Mouse (Mus musculus) embryonic facial prominence, embryonic 13.5 days (tissue): ENCODE measurements around the gene Vmn1r85. TPM values are rescaled to one million over a fixed set of nuclear protein-coding genes. Genes with fewer than 3 reads are reported as not detected.
A peak's percentile ranks its signal among the peaks of the same experiment; 100 is the strongest.

Experiments used
- ATAC-seq: fragments of 200-750 bp; cut with Nextera tagmentation; 2 replicates; pipeline ENCODE4 v1.8.0; 2017; ENCODE audit warnings: low read depth; ENCODE audit not compliant: insufficient number of reproducible peaks, insufficient read depth, low FRiP score, low TSS enrichment
- H3K27ac ChIP-seq: fragments of 300-500 bp; sonication (generic); 2 replicates; pipeline ENCODE4 v1.5.1; 2015; ENCODE audit warnings: moderate library complexity, mild to moderate bottlenecking, inconsistent platforms
- H3K27me3 ChIP-seq: fragments of 300-500 bp; sonication (generic); 2 replicates; pipeline ENCODE4 v1.6.1; 2015; ENCODE audit warnings: mild to moderate bottlenecking, inconsistent platforms
- H3K36me3 ChIP-seq: fragments of 300-500 bp; sonication (generic); 2 replicates; pipeline ENCODE4 v1.6.1; 2015; ENCODE audit warnings: mild to moderate bottlenecking, inconsistent platforms
- H3K4me1 ChIP-seq: fragments of 300-500 bp; sonication (generic); 2 replicates; pipeline ENCODE4 v1.6.1; 2015; ENCODE audit warnings: inconsistent platforms
- H3K4me2 ChIP-seq: fragments of 300-500 bp; sonication (generic); 2 replicates; pipeline ENCODE4 v1.6.1; 2015; ENCODE audit warnings: moderate library complexity, mild to moderate bottlenecking, inconsistent platforms
- H3K4me3 ChIP-seq: fragments of 300-500 bp; sonication (generic); 2 replicates; pipeline ENCODE4 v1.5.1; 2015; ENCODE audit warnings: mild to moderate bottlenecking, inconsistent platforms
- H3K9ac ChIP-seq: fragments of 300-500 bp; sonication (generic); 2 replicates; pipeline ENCODE4 v1.6.1; 2015; ENCODE audit warnings: mild to moderate bottlenecking, inconsistent platforms
- H3K9me3 ChIP-seq: fragments of 300-500 bp; sonication (generic); 2 replicates; pipeline ENCODE4 v1.6.1; 2016; ENCODE audit warnings: inconsistent platforms
- WGBS: fragments of 180-500 bp; shearing (Covaris S2); methylation state at CpG from one replicate; pipeline ENCODE4 v1.1.7; 2015; ENCODE audit warnings: mixed read lengths; 5-methylcytosine and 5-hydroxymethylcytosine counted together
- polyA plus RNA-seq: library from polyadenylated mRNA; unstranded; fragments of >200 nt; fragmentation: Nextera tagmentation; extraction: Ambion mirVana; gene quantifications from 2 replicates; pipeline ENCODE4 v1.2.1, GENCODE M21; 2015

The Vmn1r85 gene
- polyA plus RNA-seq, 1 experiment from 2014 or later = not detected

- Histone ChIP-seq H3K9ac (peak overlapping the region; percentile 72), H3K36me3 (no peaks in the 10 kb centered on the region), H3K9me3 (no peaks in the 10 kb centered on the region), H3K27ac (peak overlapping the region; percentile 89), H3K4me2 (peak overlapping the region; percentile 67), H3K27me3 (no peaks in the 10 kb centered on the region), H3K4me1 (0 out of 2 replicates have a peak, but pooled peaks cover 5% of the 10 kb centered on the region), H3K4me3 (peak overlapping the region; percentile 60)
- no peak for ATAC-seq
- WGBS = 3% methylated on average over 15 of the region's 15 CpGs
These were observed 41.0 kb downstream of the Vmn1r85 start for GRCm38 (mm10) chr7:13053961-13054286.

GRCm38 (mm10) chr7:13053501-13053900, 41.5 kb downstream of the Vmn1r85 start:
- Histone ChIP-seq H3K27ac (no peak overlapping the region), H3K4me3 (peak overlapping the region; percentile 60), H3K36me3 (no peaks in the 10 kb centered on the region), H3K9ac (peak overlapping the region; percentile 72; the same call in 1 of the 2 replicates), H3K27me3 (no peaks in the 10 kb centered on the region), H3K4me2 (peak overlapping the region; percentile 67), H3K4me1 (0 out of 2 replicates have a peak, but pooled peaks cover 5% of the 10 kb centered on the region), H3K9me3 (no peaks in the 10 kb centered on the region)
- 94% methylated on average over 2 of the region's 2 CpGs for WGBS
- no peak for ATAC-seq

- no peaks in the 10 kb centered on the region for H3K9me3 ChIP-seq
- H3K9ac ChIP-seq = no peak overlapping the region
- ATAC-seq = no peak
- H3K27me3 ChIP-seq = no peaks in the 10 kb centered on the region
- no peaks in the 10 kb centered on the region for H3K36me3 ChIP-seq
- no peak overlapping the region for H3K4me2 ChIP-seq
- no peak overlapping the region for H3K27ac ChIP-seq
- 90% methylated on average over 13 of the region's 13 CpGs for WGBS
- H3K4me3 ChIP-seq = no peak overlapping the region
- 0 out of 2 replicates have a peak, but pooled peaks cover 5% of the 10 kb centered on the region for H3K4me1 ChIP-seq
These were observed 42.0 kb downstream of the Vmn1r85 start for GRCm38 (mm10) chr7:13053001-13053400.

GRCm38 (mm10) chr7:13046084-13046483, 48.9 kb downstream of the Vmn1r85 start:
- Histone ChIP-seq H3K9me3 (no peaks in the 10 kb centered on the region), H3K4me2 (no peak overlapping the region), H3K4me3 (no peak overlapping the region), H3K4me1 (peaks cover 13% of the 10 kb centered on the region), H3K9ac (no peak overlapping the region), H3K27me3 (peaks cover 47% of the 10 kb centered on the region), H3K27ac (no peak overlapping the region), H3K36me3 (no peaks in the 10 kb centered on the region)
- 6% methylated on average over 2 of the region's 2 CpGs for WGBS
- ATAC-seq = no peak; the same call in 1 of the 2 replicates

- Histone ChIP-seq H3K4me3 (peak overlapping the region; percentile 51), H3K27me3 (peaks cover 52% of the 10 kb centered on the region), H3K36me3 (no peaks in the 10 kb centered on the region), H3K9me3 (no peaks in the 10 kb centered on the region), H3K27ac (no peak overlapping the region), H3K4me1 (peaks cover 13% of the 10 kb centered on the region), H3K9ac (peak overlapping the region; percentile 78), H3K4me2 (peak overlapping the region; percentile 97)
- 5% methylated on average over 23 of the region's 23 CpGs for WGBS
- peak; percentile 4; the same call in 1 of the 2 replicates for ATAC-seq
These were observed 50.7 kb downstream of the Vmn1r85 start for GRCm38 (mm10) chr7:13044254-13044625.

GRCm38 (mm10) chr7:13043445-13044253, 51.3 kb downstream of the Vmn1r85 start:
- peak; percentile 16; the same call in 1 of the 2 replicates for ATAC-seq
- peak overlapping the region; percentile 51 for H3K4me3 ChIP-seq
- H3K27ac ChIP-seq = no peak overlapping the region
- H3K9me3 ChIP-seq = no peaks in the 10 kb centered on the region
- peaks cover 18% of the 10 kb centered on the region for H3K4me1 ChIP-seq
- peaks cover 52% of the 10 kb centered on the region for H3K27me3 ChIP-seq
- peak overlapping the region; percentile 97 for H3K4me2 ChIP-seq
- 6% methylated on average over 88 of the region's 88 CpGs for whole genome bisulfite sequencing
- H3K9ac ChIP-seq = peak overlapping the region; percentile 78
- no peaks in the 10 kb centered on the region for H3K36me3 ChIP-seq

GRCm38 (mm10) chr7:13043120-13043444, 51.9 kb downstream of the Vmn1r85 start:
- H3K4me1 ChIP-seq = peaks cover 20% of the 10 kb centered on the region
- peak overlapping the region; percentile 97 for H3K4me2 ChIP-seq
- peak overlapping the region; percentile 78; the same call in 1 of the 2 replicates for H3K9ac ChIP-seq
- no peaks in the 10 kb centered on the region for H3K36me3 ChIP-seq
- H3K27ac ChIP-seq = no peak overlapping the region
- H3K4me3 ChIP-seq = peak overlapping the region; percentile 51
- no peak for ATAC-seq
- H3K9me3 ChIP-seq = no peaks in the 10 kb centered on the region
- WGBS = 37% methylated on average over 16 of the region's 16 CpGs
- H3K27me3 ChIP-seq = peaks cover 52% of the 10 kb centered on the region

- ATAC-seq = no peak
- peaks cover 20% of the 10 kb centered on the region for H3K4me1 ChIP-seq
- no peaks in the 10 kb centered on the region for H3K9me3 ChIP-seq
- H3K9ac ChIP-seq = no peak overlapping the region
- H3K4me3 ChIP-seq = no peak overlapping the region
- peaks cover 52% of the 10 kb centered on the region for H3K27me3 ChIP-seq
- 73% methylated on average over 6 of the region's 6 CpGs for WGBS
- H3K36me3 ChIP-seq = no peaks in the 10 kb centered on the region
- H3K4me2 ChIP-seq = no peak overlapping the region
- no peak overlapping the region for H3K27ac ChIP-seq
These were observed 52.5 kb downstream of the Vmn1r85 start for GRCm38 (mm10) chr7:13042511-13042910.

- Histone ChIP-seq H3K36me3 (peaks cover 3% of the 10 kb centered on the region), H3K27ac (no peak overlapping the region), H3K4me1 (peaks cover 27% of the 10 kb centered on the region), H3K4me3 (no peak overlapping the region), H3K4me2 (no peak overlapping the region), H3K9me3 (no peaks in the 10 kb centered on the region), H3K9ac (no peak overlapping the region), H3K27me3 (peaks cover 52% of the 10 kb centered on the region)
- no peak for ATAC-seq
- 68% methylated on average over 1 of the region's 1 CpGs for WGBS
These were observed 53.7 kb downstream of the Vmn1r85 start for GRCm38 (mm10) chr7:13041256-13041655.

- Histone ChIP-seq H3K4me2 (peak overlapping the region; percentile 88), H3K9me3 (no peaks in the 10 kb centered on the region), H3K36me3 (peaks cover 17% of the 10 kb centered on the region), H3K4me3 (peak overlapping the region; percentile 77), H3K27me3 (peaks cover 36% of the 10 kb centered on the region), H3K27ac (peak overlapping the region; percentile 100; the same call in 1 of the 2 replicates), H3K9ac (peak overlapping the region; percentile 99), H3K4me1 (peaks cover 39% of the 10 kb centered on the region)
- ATAC-seq = no peak
- WGBS = 86% methylated on average over 1 of the region's 1 CpGs
These were observed 55.8 kb downstream of the Vmn1r85 start for GRCm38 (mm10) chr7:13039181-13039580.

- peaks cover 39% of the 10 kb centered on the region for H3K4me1 ChIP-seq
- H3K4me2 ChIP-seq = peak overlapping the region; percentile 88
- no peak for ATAC-seq
- peak overlapping the region; percentile 100 for H3K27ac ChIP-seq
- H3K27me3 ChIP-seq = peaks cover 31% of the 10 kb centered on the region
- no peaks in the 10 kb centered on the region for H3K9me3 ChIP-seq
- peak overlapping the region; percentile 99 for H3K9ac ChIP-seq
- peaks cover 17% of the 10 kb centered on the region for H3K36me3 ChIP-seq
- WGBS = 19% methylated on average over 15 of the region's 15 CpGs
- H3K4me3 ChIP-seq = peak overlapping the region; percentile 77
These were observed 56.3 kb downstream of the Vmn1r85 start for GRCm38 (mm10) chr7:13038621-13039169.
